Mouse (Mus musculus): ENCODE measurements around the gene Il12a.

The Il12a gene

DNA sequence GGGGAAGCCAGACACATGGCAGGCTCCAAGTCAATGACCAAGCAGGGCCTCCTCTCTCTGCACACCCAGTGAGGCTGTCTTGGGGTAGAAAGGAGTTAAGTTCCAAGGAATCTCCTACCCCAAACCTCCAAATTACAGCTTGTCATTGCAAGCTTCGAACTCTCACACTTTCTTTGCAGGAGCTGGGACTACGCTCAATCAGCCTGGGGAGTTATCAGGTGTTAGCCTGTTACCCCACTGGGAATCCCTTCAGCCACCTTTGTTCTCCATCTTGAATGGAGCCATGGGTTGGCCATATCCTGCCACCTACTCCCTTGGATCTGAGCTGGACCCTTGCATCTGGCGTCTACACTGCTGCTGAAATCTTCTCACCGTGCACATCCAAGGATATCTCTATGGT, at the start of gene Il12a:
Il12a (plus strand) TSS at position 301 of the 400 bp plus-strand sequence.
- no peak for DNase-seq

- DNase-seq: no peak
Measured at GRCm38 (mm10) chr3:68642935-68643334, 47.5 kb upstream of the Il12a start.

- DNase-seq: no peak
Measured at GRCm38 (mm10) chr3:68646387-68647130, 43.9 kb upstream of the Il12a start.

DNA sequence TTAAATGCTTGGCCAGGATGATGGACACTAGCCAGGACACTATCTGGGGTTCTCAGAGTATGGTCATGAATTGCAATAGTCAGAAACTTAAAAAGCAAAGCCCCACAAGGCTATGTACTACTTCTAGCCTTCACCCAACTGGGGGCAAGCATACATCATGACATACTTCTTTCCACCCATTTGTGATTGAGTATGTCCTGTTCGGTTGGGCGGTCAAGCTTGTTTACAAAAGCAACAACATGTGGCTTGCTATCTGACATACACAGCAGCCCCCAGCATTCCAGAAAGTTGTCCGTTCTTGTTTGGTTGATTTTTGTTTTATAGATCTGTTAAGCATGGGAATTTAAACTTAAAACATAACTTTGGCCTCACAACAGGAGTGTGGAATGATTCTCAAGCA, 43.2 kb upstream of the Il12a start:
- no peak for DNase-seq

DNA sequence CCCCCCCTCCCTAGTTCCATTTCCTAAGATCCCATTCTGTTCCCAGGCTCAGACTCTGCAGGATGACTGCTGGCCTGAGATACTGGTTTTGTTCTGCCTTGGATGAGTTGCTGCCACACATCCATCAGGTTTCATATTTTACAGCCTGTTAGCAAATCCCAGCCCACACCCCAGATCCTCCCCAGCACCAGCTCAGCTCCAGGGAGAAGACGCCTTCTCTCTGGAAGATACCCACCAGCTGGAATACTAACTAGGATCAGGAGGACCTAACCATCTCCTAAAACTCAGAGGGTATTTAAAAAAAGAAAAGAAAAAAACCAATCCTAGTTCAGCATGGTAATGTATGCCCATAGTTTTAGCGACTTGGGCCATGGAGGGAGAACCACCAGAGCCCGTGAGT, 40.2 kb upstream of the Il12a start:
- no peak for DNase-seq

DNA sequence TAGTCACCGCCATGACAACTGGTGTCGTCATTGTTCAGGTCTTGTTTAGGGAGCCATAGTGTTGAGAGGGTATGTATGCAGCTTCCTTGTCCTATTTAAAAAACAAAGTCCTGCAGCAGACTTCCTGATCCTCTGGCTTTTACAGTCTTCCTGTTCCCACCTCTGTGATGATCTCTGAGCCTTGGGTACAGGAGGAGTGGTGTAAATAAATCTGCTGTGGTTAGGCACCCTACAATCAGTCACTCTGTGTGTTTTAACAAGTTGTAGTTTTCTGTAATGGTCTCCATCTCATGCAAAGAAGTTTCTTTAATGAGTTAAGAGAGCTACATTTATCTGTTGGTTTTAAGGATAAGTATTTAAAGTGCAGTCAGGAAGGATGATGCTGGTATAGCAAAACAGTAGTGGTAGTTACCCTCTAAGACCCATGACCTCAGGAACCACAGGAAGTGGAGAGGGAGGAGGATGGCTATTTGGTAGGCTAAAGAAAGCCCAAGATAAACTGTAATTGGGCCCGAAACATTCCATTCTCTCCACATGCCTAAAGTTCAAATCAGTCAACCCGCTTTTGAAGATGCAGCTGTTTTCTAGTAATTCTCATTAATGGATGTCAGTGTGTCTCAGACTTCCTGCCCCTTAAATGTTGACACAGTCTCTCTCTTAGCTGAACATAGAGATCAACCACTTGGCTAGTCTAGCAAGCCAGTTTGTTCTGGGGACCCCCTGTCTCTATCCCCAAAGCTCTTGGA, 33.7 kb upstream of the Il12a start:
- no peak for DNase-seq

GRCm38 (mm10) chr3:68657589-68658245, 32.7 kb upstream of the Il12a start:
- no peak for DNase-seq

GRCm38 (mm10) chr3:68659996-68660395, 30.4 kb upstream of the Il12a start:
- no peak for DNase-seq

- no peak for DNase-seq
Measured at GRCm38 (mm10) chr3:68660538-68660937, 29.9 kb upstream of the Il12a start.

DNA sequence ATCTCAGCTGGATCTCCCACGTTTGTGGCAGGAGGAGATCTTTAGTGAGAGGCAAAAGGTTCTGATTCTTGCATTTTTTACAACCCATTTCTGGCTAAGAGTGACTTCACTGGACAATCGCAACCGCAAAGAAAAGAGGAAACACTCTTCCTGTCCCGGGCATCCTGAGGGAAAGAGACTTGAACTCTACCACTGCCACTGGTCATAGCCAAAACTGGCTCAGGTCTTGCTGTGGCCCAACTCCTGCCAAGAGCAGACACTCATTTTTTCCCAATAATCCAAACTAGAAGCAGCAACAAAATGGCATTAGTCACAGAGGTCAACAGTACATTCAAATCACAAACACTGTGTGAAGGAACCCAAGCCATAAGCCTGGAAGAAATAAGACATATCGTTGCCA, 28.1 kb upstream of the Il12a start:
- DNase-seq: no peak

- DNase-seq: no peak
Measured at GRCm38 (mm10) chr3:68664337-68664736, 26.1 kb upstream of the Il12a start.

DNA sequence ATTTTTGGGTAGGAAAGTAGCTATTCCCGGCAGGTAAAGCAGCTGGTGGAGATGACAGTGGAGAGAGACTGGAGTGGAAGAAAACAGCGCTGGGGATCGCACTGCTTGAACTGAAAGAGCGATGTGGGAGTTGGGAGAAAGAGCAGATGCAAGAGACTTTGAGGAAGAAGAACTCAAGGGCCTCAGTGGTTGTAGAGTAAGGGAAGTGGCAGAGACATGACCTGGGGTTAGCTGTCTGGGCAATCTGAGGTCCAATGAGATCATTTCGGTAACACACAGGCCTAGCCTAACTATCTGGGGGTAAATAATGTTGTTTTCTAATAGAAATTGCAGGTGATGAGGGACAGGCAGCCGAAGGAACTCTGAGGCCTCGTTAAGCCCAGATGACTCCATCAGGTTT, 24.1 kb upstream of the Il12a start:
- DNase-seq: no peak

DNA sequence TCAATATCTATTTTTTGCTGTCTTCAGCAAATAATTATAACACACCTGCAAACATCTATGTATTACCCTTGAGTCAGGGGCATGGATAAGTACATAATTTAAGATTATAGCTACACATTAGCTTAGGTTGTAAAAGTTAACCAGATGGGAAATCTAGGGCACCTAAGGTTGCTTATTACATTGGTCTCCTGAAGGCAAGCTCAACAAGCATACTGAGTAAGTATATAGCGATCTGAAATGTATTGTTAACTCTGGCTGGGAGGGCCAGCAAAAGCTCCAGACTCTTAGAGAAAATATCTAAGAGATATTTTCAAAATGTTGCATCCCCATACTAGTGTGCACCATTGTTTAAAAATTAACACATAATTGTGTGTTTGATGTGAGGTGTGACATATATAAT, 22.6 kb upstream of the Il12a start:
- DNase-seq: no peak

- DNase-seq: no peak
Measured at GRCm38 (mm10) chr3:68669418-68669974, 20.9 kb upstream of the Il12a start.

DNA sequence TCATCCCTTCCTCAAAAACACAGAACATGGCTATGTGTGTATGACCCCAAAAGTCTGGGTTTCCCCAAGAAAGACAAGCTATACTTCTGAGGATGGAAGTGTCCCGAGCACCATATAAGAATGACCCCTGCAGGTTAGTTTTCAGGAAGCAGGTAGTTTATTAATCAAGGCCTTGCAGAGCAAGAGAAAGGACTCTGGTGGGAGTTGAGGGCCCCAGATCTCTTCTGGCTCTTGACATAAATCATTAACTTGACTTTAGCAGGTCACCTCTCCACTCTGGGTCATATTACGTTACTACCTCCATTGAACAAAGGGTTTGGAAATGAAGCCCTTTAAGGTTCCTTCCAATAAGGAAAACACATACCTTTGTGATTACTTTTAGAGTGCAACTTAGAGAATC, 15.7 kb upstream of the Il12a start:
- no peak for DNase-seq

DNA sequence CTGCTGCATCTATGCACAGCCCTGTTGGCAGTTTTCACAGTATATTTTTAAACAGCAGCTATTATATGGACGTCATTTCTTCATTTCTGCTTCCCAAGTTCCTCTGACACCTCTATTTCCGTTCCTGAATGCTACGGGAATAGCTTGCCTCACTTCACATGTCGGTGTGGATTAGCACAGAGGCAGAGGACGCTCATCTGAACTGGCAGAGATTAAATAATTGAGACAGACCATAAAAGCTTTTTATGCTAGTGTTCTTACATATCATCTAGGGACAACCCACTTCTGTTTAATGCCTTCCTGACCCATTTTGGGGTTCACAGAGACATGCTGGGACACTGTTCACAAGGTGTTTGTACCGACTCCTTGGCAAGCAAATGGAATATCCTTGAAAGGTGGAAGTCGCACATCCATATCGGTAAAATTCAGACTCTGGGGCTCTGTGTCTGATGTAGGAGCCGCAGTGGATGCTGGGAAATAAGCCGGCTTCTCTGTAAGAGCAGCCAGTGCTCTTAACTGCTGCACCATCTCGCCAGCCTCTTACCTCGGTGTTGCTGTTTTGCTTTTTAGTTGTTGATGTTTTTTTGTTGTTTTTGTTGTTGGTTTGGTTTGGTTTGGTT, 15.1 kb upstream of the Il12a start:
- no peak for DNase-seq

- no peak for DNase-seq
Measured at GRCm38 (mm10) chr3:68675980-68676678, 14.3 kb upstream of the Il12a start.

- DNase-seq: no peak
Measured at GRCm38 (mm10) chr3:68676831-68677303, 13.6 kb upstream of the Il12a start.

- DNase-seq: no peak
Measured at GRCm38 (mm10) chr3:68678805-68679585, 11.4 kb upstream of the Il12a start.

DNA sequence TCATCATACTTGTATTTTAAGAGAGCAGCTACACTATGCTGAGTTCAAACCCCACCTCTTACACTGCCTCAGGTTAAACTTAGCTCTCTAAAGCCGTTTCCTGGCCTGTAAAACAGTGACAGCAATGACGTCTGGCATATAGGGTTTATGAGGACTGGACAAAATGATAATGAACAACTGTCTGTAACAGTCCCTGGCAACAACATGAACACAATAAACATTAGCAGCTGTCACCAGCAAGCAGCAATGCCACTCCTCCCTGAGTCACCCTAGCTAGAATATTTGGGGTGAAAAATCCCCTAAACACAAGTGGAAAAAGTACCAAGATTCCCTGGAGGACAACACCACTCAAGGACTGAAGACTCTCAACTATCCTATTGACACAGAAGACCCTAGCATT, 6.9 kb upstream of the Il12a start:
- DNase-seq: no peak

DNA sequence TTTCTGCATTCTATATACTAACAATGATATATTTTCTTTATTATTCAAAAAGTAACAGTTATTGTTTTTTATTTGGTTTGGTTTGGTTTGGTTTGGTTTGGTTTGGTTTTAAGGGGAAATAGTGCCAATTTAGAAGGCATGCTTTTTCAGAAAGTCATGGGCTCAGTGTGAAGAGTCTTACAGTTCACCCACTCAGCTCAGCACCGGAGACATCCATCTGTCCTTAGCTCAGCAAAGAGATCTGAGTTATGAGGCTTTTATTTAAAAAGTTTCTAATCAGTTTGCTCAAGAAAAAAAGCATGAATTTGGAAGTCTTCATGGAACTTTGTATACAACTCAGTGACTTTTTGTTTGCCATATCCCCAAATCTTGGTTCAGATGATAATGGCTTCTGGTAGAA, 6.2 kb upstream of the Il12a start:
- no peak for DNase-seq
